Mouse (Mus musculus) embryonic facial prominence, embryonic 11.5 days (tissue): ENCODE measurements around the gene Taok3. TPM values are rescaled to one million over a fixed set of nuclear protein-coding genes. Genes with fewer than 3 reads are reported as not detected.

Experiments used
- ATAC-seq: fragments of 200-750 bp; cut with Nextera tagmentation; replicated peaks from 2 replicates; pipeline ENCODE4 v1.8.0; 2017; ENCODE audit warnings: low read depth; ENCODE audit not compliant: insufficient number of reproducible peaks, low FRiP score, low TSS enrichment
- DNase-seq: peaks from one replicate; pipeline ENCODE4 v3.0.0-alpha.2; 2015; ENCODE audit warnings: low spot score
- H3K27ac ChIP-seq: fragments of 300-500 bp; sonication (generic); replicated peaks from 2 replicates; pipeline ENCODE4 v1.5.1; 2014; ENCODE audit warnings: mild to moderate bottlenecking, low read depth, low read length, control low read depth
- H3K27me3 ChIP-seq: fragments of 300-500 bp; sonication (generic); 2 replicates; pipeline ENCODE4 v1.6.1; 2014; ENCODE audit warnings: mild to moderate bottlenecking, low read length, moderate library complexity, mixed read lengths; ENCODE audit not compliant: control insufficient read depth, insufficient read depth
- H3K36me3 ChIP-seq: fragments of 300-500 bp; sonication (generic); replicated peaks from 2 replicates; pipeline ENCODE4 v1.6.1; 2014; ENCODE audit warnings: low read depth, mild to moderate bottlenecking, low read length, moderate library complexity, mixed read lengths; ENCODE audit not compliant: control insufficient read depth, insufficient read depth
- H3K4me1 ChIP-seq: fragments of 300-500 bp; sonication (generic); 2 replicates; pipeline ENCODE4 v1.6.1; 2014; ENCODE audit warnings: low read length, mixed read lengths; ENCODE audit not compliant: control insufficient read depth, insufficient read depth
- H3K4me2 ChIP-seq: fragments of 300-500 bp; sonication (generic); 2 replicates; pipeline ENCODE4 v1.6.1; 2014; ENCODE audit warnings: low read depth, mild to moderate bottlenecking, control low read depth, low read length, moderate library complexity
- H3K4me3 ChIP-seq: fragments of 300-500 bp; sonication (generic); 2 replicates; pipeline ENCODE4 v1.5.1; 2014; ENCODE audit warnings: low read depth, low read length, control low read depth
- H3K9ac ChIP-seq: fragments of 300-500 bp; sonication (generic); replicated peaks from 2 replicates; pipeline ENCODE4 v1.6.1; 2014; ENCODE audit warnings: mild to moderate bottlenecking, control low read depth, low read length
- H3K9me3 ChIP-seq: fragments of 300-500 bp; sonication (generic); replicated peaks from 2 replicates; pipeline ENCODE4 v1.6.1; 2016; ENCODE audit warnings: mild to moderate bottlenecking, low read length, inconsistent platforms, mixed read lengths; ENCODE audit not compliant: control insufficient read depth
- WGBS: fragments of 180-500 bp; shearing (Covaris S2); extraction: QIAGEN DNeasy Blood & Tissue Kit; methylation state at CpG from one replicate; pipeline ENCODE4 v1.1.7; 2014; 5-methylcytosine and 5-hydroxymethylcytosine counted together
- polyA plus RNA-seq: library from polyadenylated mRNA; unstranded; fragments of >200 nt; fragmentation: Nextera tagmentation; extraction: Ambion mirVana; gene quantifications from 2 replicates; pipeline ENCODE4 v1.2.1, GENCODE M21; 2014

Taok3 gene
- polyA plus RNA-seq, 1 experiment from 2014 or later, result 12.0 TPM

GRCm38 (mm10) chr5:117164516-117164915 is 44.6 kb downstream of the Taok3 start:
- Histone ChIP-seq H3K9me3 (no peaks in the 10 kb centered on the region), H3K36me3 (no peaks in the 10 kb centered on the region), H3K4me3 (no peak overlapping the region), H3K4me2 (no peak overlapping the region), H3K9ac (no peak overlapping the region), H3K27ac (no peak overlapping the region), H3K4me1 (no peaks in the 10 kb centered on the region), H3K27me3 (no peaks in the 10 kb centered on the region)
- WGBS, result 88% methylated on average over 5 of the region's 5 CpGs
- DNase-seq (no peak), ATAC-seq (no peak)

- WGBS, result 95% methylated on average over 2 of the region's 2 CpGs
Observed at GRCm38 (mm10) chr5:117164923-117165322, 45.0 kb downstream of the Taok3 start.

DNA sequence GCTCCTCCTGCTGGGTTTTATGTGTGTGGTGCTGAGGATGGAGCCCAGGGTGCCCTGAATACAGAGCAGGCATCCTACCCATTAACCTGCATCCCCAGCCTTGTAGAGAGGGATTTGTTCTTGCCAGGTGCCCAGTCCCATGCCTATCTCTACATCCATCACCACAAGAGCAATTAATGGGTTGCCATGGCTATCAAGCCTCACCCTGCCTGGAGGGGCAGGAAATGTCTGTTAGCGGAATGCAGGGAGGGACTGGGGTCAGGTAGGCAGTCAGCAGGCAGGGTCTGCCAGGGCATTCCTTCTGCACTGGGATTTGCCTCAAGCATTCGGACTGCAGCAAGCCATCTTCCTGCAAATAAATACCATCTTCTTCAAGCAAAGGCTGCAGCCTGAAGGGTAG is 46.0 kb downstream of the Taok3 start:
- no peak overlapping the region for H3K4me3 ChIP-seq
- H3K4me2 ChIP-seq, result no peak overlapping the region
- DNase-seq (no peak), ATAC-seq (no peak)
- WGBS, result 52% methylated on average over 2 of the region's 2 CpGs
- H3K9ac ChIP-seq, result no peak overlapping the region
- H3K27me3 ChIP-seq, result no peaks in the 10 kb centered on the region
- no peaks in the 10 kb centered on the region for H3K9me3 ChIP-seq
- H3K27ac ChIP-seq, result no peak overlapping the region
- no peaks in the 10 kb centered on the region for H3K36me3 ChIP-seq
- no peaks in the 10 kb centered on the region for H3K4me1 ChIP-seq

More at GRCm38 (mm10) chr5:117164923-117165322, 45.0 kb downstream of the Taok3 start:
- no peak overlapping the region for H3K4me2 ChIP-seq
- DNase-seq (no peak), ATAC-seq (no peak)
- no peak overlapping the region for H3K9ac ChIP-seq
- no peaks in the 10 kb centered on the region for H3K4me1 ChIP-seq
- H3K36me3 ChIP-seq, result no peaks in the 10 kb centered on the region
- H3K27ac ChIP-seq, result no peak overlapping the region
- no peaks in the 10 kb centered on the region for H3K9me3 ChIP-seq
- H3K27me3 ChIP-seq, result no peaks in the 10 kb centered on the region
- no peak overlapping the region for H3K4me3 ChIP-seq

DNA sequence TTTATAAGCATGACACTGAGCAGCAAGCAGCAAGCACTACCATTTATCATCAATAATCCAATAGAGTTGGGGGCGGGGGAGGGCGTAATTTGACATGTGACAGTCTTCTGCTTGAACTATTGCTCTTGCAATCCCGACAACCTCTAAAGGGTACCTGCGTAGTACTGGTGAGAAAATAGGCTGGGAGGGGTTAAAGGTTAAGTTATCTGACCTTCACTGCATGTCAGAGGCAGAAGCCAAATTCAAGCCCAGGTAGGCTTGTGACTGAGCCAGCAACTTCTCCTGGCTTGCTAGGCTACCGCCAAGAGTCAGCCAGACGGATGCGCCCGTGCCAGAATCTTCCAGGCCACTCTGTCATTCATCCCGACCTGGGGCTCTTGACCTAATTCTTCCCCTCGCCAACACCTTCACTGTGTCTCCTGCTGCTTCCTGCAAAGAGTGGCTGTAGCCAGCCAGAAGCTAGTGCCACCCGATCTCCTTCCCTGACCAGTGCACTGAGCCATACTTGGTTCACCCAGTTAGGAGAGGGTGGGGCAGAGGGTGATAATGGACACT is 47.0 kb downstream of the Taok3 start:
- no peak overlapping the region for H3K4me3 ChIP-seq
- H3K36me3 ChIP-seq, result no peaks in the 10 kb centered on the region
- DNase-seq (no peak), ATAC-seq (no peak)
- no peak overlapping the region for H3K4me2 ChIP-seq
- no peaks in the 10 kb centered on the region for H3K4me1 ChIP-seq
- no peak overlapping the region for H3K9ac ChIP-seq
- no peaks in the 10 kb centered on the region for H3K9me3 ChIP-seq
- WGBS, result 82% methylated on average over 11 of the region's 11 CpGs
- H3K27ac ChIP-seq, result no peak overlapping the region
- H3K27me3 ChIP-seq, result no peaks in the 10 kb centered on the region

DNA sequence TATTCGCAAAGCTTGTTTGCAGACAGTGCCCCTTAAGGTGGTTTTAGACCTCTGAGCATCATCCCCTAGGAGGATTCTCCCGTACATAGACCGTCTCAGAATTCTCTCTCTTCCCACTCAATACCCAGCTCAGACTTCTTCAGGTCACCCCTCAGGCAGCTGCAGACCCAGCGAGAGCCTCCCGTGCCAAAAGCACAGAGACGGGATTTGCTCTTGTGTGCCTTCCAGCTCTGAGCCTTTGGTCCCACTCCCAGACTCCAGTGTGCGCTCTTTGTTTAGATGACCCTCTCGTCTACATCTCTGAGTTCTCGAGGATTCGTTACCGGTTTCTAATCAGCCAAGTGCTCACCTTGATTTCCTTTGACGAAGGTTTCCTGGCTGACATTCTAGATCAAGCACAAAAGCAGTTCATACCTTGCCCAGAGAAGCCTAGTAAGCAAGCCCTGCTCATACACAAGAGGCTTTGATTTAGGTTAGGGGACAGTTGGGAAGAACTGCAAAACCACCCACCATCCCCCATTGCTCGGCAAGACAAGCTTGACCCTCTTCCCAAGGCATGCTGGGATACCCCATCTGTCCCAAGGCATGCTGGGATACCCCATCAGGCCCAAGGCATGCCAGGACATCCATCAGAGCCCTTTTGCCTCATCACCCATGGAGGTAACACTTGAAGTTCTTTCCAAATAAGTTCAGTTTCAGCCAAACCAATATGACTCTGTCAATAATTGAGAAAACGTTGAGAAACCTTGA is 48.6 kb downstream of the Taok3 start:
- Histone ChIP-seq H3K9me3 (no peaks in the 10 kb centered on the region), H3K4me3 (no peak overlapping the region), H3K4me1 (no peaks in the 10 kb centered on the region), H3K27ac (no peak overlapping the region), H3K27me3 (no peaks in the 10 kb centered on the region), H3K4me2 (no peak overlapping the region), H3K9ac (no peak overlapping the region), H3K36me3 (no peaks in the 10 kb centered on the region)
- ATAC-seq (no peak), DNase-seq (no peak)
- WGBS, result 91% methylated on average over 14 of the region's 14 CpGs

DNA sequence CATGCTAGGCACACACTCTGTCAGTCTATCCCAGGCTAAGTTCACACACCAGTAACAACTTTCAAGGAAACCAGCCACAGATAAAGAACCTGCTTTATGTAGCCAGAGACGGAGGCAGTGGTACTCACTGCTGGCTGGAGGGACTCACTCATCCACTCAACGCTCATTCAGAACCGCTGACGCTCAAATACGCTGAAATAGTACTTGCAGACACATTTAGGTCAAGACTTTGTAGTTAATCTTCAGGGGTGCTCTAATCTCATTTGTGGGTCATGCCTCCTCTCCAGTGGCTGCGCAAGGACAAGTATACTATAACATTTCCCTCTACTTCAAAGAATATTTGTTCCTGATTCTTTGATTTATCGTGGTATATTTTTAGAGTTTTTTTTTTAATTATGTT is 54.1 kb downstream of the Taok3 start:
- ATAC-seq, result no peak
- WGBS, result 90% methylated on average over 7 of the region's 7 CpGs
- no peak overlapping the region for H3K4me3 ChIP-seq
- H3K4me2 ChIP-seq, result no peak overlapping the region
- H3K27me3 ChIP-seq, result no peaks in the 10 kb centered on the region
- no peak overlapping the region for H3K9ac ChIP-seq
- H3K27ac ChIP-seq, result no peak overlapping the region
- no peaks in the 10 kb centered on the region for H3K4me1 ChIP-seq
- no peak for DNase-seq
- no peaks in the 10 kb centered on the region for H3K9me3 ChIP-seq
- no peaks in the 10 kb centered on the region for H3K36me3 ChIP-seq

- Histone ChIP-seq H3K4me2 (no peak overlapping the region), H3K4me1 (no peaks in the 10 kb centered on the region), H3K36me3 (no peaks in the 10 kb centered on the region), H3K9ac (no peak overlapping the region), H3K4me3 (no peak overlapping the region), H3K9me3 (no peaks in the 10 kb centered on the region), H3K27ac (no peak overlapping the region), H3K27me3 (no peaks in the 10 kb centered on the region)
- WGBS, result 76% methylated on average over 8 of the region's 8 CpGs
- no peak for ATAC-seq
- DNase-seq, result no peak
Observed at GRCm38 (mm10) chr5:117175896-117176295, 56.0 kb downstream of the Taok3 start.

DNA sequence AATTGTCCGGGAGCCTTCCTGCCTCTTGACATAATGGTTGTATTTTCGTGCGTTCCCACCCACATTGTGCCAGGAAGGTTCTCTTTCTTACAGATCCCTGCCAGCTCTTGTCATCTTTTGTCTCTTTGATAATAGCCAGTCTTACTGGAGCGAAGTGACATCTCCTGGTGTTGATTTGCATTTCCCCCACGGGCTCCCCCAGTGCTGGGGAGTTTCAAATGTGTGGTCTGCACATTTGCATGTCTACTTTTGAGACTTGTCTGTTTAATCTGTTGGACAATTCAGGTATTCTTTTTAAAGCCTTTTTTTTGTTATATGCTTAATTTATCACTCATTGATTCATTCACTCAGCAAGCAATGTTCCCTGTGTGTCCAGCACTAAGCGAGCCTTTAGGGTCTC is 58.1 kb downstream of the Taok3 start:
- H3K4me1 ChIP-seq, result no peaks in the 10 kb centered on the region
- H3K36me3 ChIP-seq, result no peaks in the 10 kb centered on the region
- ATAC-seq (no peak), DNase-seq (no peak)
- H3K27me3 ChIP-seq, result no peaks in the 10 kb centered on the region
- H3K9ac ChIP-seq, result no peak overlapping the region
- WGBS, result 51% methylated on average over 6 of the region's 6 CpGs
- no peak overlapping the region for H3K27ac ChIP-seq
- H3K9me3 ChIP-seq, result no peaks in the 10 kb centered on the region
- no peak overlapping the region for H3K4me3 ChIP-seq
- H3K4me2 ChIP-seq, result no peak overlapping the region
